Mouse (Mus musculus) limb, embryonic 13.5 days (tissue): ENCODE data around the gene Tmem232. TPM values are rescaled to one million over a fixed set of nuclear protein-coding genes. Genes with fewer than 3 reads are reported as not detected.

ENCODE experiments used
- ATAC-seq: fragments of 200-750 bp; cut with Nextera tagmentation; 2 replicates; pipeline ENCODE4 v1.8.0; 2017; ENCODE audit warnings: low read depth, moderate number of reproducible peaks, moderate TSS enrichment; ENCODE audit not compliant: low FRiP score
- H3K27ac ChIP-seq: fragments of 300-500 bp; sonication (generic); 2 replicates; pipeline ENCODE4 v1.5.1; 2015; ENCODE audit warnings: inconsistent platforms, mild to moderate bottlenecking, moderate library complexity
- H3K27me3 ChIP-seq: fragments of 300-500 bp; sonication (generic); 2 replicates; pipeline ENCODE4 v1.6.1; 2015; ENCODE audit warnings: mild to moderate bottlenecking, inconsistent platforms
- H3K36me3 ChIP-seq: fragments of 300-500 bp; sonication (generic); 2 replicates; pipeline ENCODE4 v1.6.1; 2015; ENCODE audit warnings: inconsistent platforms, mild to moderate bottlenecking, moderate library complexity
- H3K4me1 ChIP-seq: fragments of 300-500 bp; sonication (generic); 2 replicates; pipeline ENCODE4 v1.6.1; 2015; ENCODE audit warnings: inconsistent platforms
- H3K4me2 ChIP-seq: fragments of 300-500 bp; sonication (generic); replicated peaks from 2 replicates; pipeline ENCODE4 v1.6.1; 2015; ENCODE audit warnings: inconsistent platforms, mild to moderate bottlenecking, moderate library complexity
- H3K4me3 ChIP-seq: fragments of 300-500 bp; sonication (generic); 2 replicates; pipeline ENCODE4 v1.5.1; 2015; ENCODE audit warnings: moderate library complexity, mild to moderate bottlenecking, inconsistent platforms
- H3K9ac ChIP-seq: fragments of 300-500 bp; sonication (generic); 2 replicates; pipeline ENCODE4 v1.6.1; 2015; ENCODE audit warnings: mild to moderate bottlenecking, inconsistent platforms
- H3K9me3 ChIP-seq: fragments of 300-500 bp; sonication (generic); 2 replicates; pipeline ENCODE4 v1.6.1; 2016; ENCODE audit warnings: inconsistent platforms
- WGBS: fragments of 180-500 bp; shearing (Covaris S2); methylation state at CpG from one replicate; pipeline ENCODE4 v1.1.7; 2015; 5-methylcytosine and 5-hydroxymethylcytosine counted together
- polyA plus RNA-seq: library from polyadenylated mRNA; unstranded; fragments of >200 nt; fragmentation: Nextera tagmentation; extraction: Ambion mirVana; gene quantifications from 2 replicates; pipeline ENCODE4 v1.2.1, GENCODE M21; 2015

Gene Tmem232
- polyA plus RNA-seq: 0.13 and 0.17 TPM in 2 replicates

DNA sequence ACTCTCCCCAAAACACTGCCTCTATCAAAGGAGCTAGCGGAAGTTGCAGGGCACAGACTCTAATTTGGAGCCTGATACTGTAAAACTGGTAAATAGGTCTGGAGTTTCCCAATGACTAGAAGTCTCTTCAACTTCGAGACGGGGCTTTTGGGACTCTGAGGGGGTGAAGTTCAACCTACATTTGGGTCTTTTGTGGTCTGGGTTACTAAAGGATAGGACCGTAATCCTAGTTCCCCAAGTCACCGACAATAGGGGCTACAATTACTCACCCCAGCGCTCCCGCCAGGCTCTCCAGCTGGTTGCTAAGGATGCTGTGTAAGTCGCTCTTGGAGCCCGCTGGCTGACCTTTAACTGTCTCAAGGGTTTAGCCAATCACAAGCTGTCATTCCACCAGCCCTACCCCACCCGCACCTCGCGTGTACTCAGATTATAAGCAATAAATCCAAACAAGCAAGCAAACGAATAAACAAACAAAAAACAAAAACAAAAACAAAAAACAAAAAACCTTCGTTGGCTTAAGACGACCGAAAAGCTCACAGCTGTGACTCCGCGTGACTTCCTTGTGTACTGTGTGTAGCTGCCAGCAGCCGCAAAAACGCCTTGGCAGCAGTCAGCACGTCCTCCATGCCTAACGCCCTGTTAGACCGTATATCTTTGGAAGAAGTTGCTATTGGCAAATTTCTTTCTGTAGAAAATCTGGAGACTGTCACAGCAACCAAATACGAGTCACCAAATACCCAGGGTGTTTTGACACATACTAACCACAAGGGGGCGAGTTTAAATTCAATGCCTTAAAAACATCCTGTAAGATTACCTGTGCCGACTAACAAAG is at the start of gene Tmem232:
Gene Tmem232 (minus strand): TSS at position 342 of the 832 bp plus-strand sequence.
- Histone ChIP-seq H3K4me2 (peak within 1 kb of the TSS; percentile 66), H3K9me3 (no peaks in the 10 kb centered on the region), H3K36me3 (no peaks in the 10 kb centered on the region), H3K9ac (peak within 1 kb of the TSS; percentile 43; the same call in 1 of the 2 replicates), H3K27ac (no peak within 1 kb of the TSS), H3K27me3 (no peaks in the 10 kb centered on the region), H3K4me1 (no peaks in the 10 kb centered on the region), H3K4me3 (peak within 1 kb of the TSS; percentile 36)
- WGBS: 16% methylated on average over 26 of the region's 26 CpGs
- peak; percentile 79; the same call in 1 of the 2 replicates for ATAC-seq

DNA sequence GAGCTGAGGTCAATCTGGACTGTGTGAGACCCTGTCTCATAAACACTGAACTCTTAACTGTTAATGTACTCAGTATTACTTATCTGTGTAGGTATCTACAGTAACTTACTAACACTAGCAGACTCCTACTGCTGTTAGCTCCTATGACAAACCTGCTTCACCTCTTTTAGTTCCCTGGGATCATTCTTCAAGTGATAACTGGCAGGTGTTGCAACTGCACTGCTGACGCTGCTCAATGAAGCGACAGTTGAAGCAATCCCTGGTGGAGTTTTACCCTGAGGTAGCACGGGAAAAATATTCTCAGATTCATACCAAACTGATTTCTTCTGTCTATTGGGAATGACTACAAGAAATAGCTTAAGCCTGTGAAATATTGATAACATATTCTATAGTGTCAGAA is 46.3 kb upstream of the Tmem232 start:
- Histone ChIP-seq H3K27ac (no peak overlapping the region), H3K27me3 (no peaks in the 10 kb centered on the region), H3K9ac (no peak overlapping the region), H3K4me3 (no peak overlapping the region), H3K9me3 (no peaks in the 10 kb centered on the region), H3K36me3 (peaks cover 26% of the 10 kb centered on the region), H3K4me2 (no peak overlapping the region), H3K4me1 (0 out of 2 replicates have a peak, but pooled peaks cover 2% of the 10 kb centered on the region)
- no peak for ATAC-seq
- 90% methylated on average over 3 of the region's 3 CpGs for WGBS

DNA sequence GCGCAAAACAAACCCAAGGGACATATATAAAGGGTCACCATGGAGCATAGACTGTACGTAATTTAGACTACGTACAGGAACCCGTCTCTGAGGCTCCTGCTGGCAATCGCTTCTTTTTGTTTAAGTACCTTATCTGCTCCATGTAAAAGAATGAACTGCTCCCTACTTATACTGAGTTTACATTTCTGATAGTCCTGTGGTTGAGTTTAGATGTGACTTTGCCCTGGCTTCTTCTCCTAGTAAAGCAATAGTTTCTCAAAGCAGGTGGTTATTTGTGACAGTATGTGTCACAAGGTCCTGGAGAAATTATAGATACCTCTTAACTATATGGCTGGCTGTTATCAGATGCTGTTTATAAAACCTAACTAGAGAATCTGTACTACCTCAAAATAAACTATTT is 40.9 kb upstream of the Tmem232 start:
- Histone ChIP-seq H3K9me3 (no peaks in the 10 kb centered on the region), H3K9ac (no peak overlapping the region), H3K36me3 (peaks cover 38% of the 10 kb centered on the region), H3K27me3 (no peaks in the 10 kb centered on the region), H3K4me3 (no peak overlapping the region), H3K27ac (no peak overlapping the region), H3K4me2 (no peak overlapping the region), H3K4me1 (no peaks in the 10 kb centered on the region)
- no peak for ATAC-seq
- 90% methylated on average over 5 of the region's 5 CpGs for WGBS

DNA sequence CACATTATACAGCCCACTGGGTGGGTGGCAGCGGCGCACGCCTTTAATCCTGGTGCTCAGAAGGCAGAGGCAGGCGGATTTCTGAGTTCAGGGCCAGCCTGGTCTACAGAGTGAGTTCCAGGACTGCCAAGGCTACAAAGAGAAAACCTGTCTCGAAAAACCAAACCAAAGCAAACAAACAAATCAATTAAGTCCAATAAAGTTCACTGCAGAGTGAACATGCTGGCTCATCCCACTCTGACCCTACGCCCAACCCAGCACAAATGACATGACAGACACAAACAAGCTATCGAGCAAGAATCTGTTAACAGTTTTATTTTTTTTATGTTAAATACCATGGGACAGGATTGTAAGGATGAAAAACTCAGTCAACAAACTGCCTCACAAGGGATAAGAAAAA is 39.2 kb upstream of the Tmem232 start:
- H3K27ac ChIP-seq: no peak overlapping the region
- no peak overlapping the region for H3K4me3 ChIP-seq
- no peak overlapping the region for H3K4me2 ChIP-seq
- ATAC-seq: no peak
- no peaks in the 10 kb centered on the region for H3K27me3 ChIP-seq
- H3K36me3 ChIP-seq: peaks cover 37% of the 10 kb centered on the region
- WGBS: 95% methylated on average over 7 of the region's 7 CpGs
- H3K4me1 ChIP-seq: 0 out of 2 replicates have a peak, but pooled peaks cover 4% of the 10 kb centered on the region
- no peak overlapping the region for H3K9ac ChIP-seq
- H3K9me3 ChIP-seq: no peaks in the 10 kb centered on the region

DNA sequence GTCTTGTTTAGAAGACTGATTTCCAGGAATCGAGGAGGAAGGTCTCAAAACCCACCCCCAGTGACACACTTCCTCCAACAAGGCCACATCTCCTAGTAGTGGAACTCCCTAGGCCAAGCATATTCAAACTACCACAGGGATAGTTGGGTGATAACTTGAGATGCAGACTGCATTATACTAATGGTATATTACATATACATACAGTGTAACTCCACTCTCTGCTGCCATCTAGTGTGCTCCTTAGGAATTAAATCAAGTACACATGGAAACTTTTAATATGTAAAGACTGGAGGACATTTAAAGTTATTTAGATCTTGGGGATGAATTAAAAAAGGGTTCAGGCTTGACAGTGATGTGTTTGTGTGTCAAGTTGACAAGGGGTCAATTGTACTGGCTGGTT is 34.8 kb upstream of the Tmem232 start:
- no peak overlapping the region for H3K4me3 ChIP-seq
- no peaks in the 10 kb centered on the region for H3K27me3 ChIP-seq
- WGBS: 34% methylated on average over 1 of the region's 1 CpGs
- no peaks in the 10 kb centered on the region for H3K9me3 ChIP-seq
- peaks cover 16% of the 10 kb centered on the region for H3K36me3 ChIP-seq
- no peak for ATAC-seq
- no peak overlapping the region for H3K9ac ChIP-seq
- H3K4me2 ChIP-seq: no peak overlapping the region
- 0 out of 2 replicates have a peak, but pooled peaks cover 5% of the 10 kb centered on the region for H3K4me1 ChIP-seq
- H3K27ac ChIP-seq: no peak overlapping the region; the same call in 1 of the 2 replicates

DNA sequence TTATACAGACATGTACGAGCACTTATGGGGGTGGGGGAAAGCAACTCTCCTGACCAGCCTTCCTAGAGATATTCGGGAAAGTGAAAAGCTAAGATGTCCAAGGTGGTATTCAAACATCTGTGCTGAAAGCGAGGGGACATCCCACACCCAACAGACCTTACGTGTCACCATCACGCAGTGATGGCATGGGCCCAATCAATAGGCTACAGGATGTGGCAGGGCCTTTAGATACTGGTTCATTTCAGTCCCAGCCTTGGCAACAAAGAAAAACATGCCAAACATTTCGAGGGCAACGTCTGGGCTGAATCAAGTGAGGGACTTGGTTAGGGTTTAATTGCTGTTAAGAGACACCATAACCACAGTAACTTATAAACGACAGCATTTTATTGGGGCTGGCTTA is 34.3 kb upstream of the Tmem232 start:
- Histone ChIP-seq H3K4me1 (0 out of 2 replicates have a peak, but pooled peaks cover 5% of the 10 kb centered on the region), H3K4me3 (no peak overlapping the region), H3K27ac (no peak overlapping the region; the same call in 1 of the 2 replicates), H3K27me3 (no peaks in the 10 kb centered on the region), H3K4me2 (no peak overlapping the region), H3K36me3 (peaks cover 13% of the 10 kb centered on the region), H3K9me3 (no peaks in the 10 kb centered on the region), H3K9ac (no peak overlapping the region)
- WGBS: 60% methylated on average over 8 of the region's 8 CpGs
- no peak for ATAC-seq

DNA sequence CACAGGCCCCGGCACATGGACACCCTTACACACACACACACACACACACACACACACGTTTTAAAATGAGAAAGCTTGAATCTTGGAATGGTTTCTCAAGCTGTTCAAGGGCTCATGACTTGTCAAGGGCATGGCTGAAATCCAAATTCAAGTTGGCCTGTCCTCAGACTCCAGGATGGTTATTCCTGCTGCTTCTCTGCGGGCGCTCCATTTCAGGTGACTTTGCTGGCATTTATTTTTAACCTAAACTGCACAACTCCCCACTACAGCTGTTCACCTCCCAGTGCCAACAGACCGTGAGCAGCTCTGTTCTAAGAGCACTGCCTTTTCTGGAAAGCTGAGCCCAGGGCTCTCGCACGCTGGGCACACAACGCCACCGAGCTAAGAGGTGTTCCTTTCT is 31.3 kb upstream of the Tmem232 start:
- Histone ChIP-seq H3K9ac (no peak overlapping the region), H3K4me1 (0 out of 2 replicates have a peak, but pooled peaks cover 5% of the 10 kb centered on the region), H3K36me3 (no peaks in the 10 kb centered on the region), H3K4me3 (no peak overlapping the region), H3K27ac (no peak overlapping the region), H3K9me3 (no peaks in the 10 kb centered on the region), H3K27me3 (no peaks in the 10 kb centered on the region), H3K4me2 (no peak overlapping the region)
- 83% methylated on average over 9 of the region's 9 CpGs for WGBS
- ATAC-seq: no peak

DNA sequence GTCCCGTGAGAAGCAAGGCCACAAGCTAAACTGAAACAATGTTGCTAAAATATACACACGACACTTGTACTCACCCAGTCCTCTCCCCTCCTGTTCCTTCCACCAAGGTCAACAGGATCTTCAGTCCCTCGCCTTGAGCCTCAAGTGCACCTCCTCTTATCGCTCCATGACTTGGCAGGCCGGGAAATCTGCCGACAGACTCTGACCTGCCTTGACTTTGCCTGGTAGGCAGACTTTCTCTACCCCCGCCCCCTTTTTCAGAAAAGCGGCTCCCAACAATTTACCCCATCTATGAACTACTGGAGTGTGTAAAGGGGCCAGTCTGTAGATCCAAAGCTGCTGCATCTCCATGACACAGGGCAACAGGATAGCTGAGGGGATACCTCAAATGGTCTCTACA is 30.9 kb upstream of the Tmem232 start:
- no peak for ATAC-seq
- no peak overlapping the region for H3K4me2 ChIP-seq
- 91% methylated on average over 8 of the region's 8 CpGs for WGBS
- H3K4me1 ChIP-seq: 0 out of 2 replicates have a peak, but pooled peaks cover 5% of the 10 kb centered on the region
- no peak overlapping the region for H3K27ac ChIP-seq
- no peaks in the 10 kb centered on the region for H3K27me3 ChIP-seq
- H3K4me3 ChIP-seq: no peak overlapping the region
- H3K9ac ChIP-seq: no peak overlapping the region
- H3K9me3 ChIP-seq: no peaks in the 10 kb centered on the region
- no peaks in the 10 kb centered on the region for H3K36me3 ChIP-seq

DNA sequence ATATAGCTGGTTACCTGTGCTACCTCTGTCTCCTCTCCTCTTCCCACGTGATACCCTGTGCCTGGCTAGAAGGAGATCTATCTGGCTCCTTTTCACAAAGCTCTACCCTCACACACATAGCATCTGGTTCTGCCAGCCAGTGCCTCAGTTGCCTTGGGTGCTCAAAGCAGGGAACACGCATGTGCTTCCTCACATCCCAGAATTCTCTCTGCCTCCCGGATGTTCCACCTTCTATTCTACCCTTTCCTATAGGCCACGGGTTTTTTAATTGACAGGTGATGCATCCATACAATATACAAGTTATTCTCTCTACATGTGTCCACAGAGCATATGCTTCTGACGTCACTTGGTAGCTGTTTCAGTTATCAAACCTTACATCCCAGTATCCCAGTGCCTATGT is 23.6 kb upstream of the Tmem232 start:
- WGBS: 66% methylated on average over 5 of the region's 5 CpGs
- Histone ChIP-seq H3K4me1 (no peaks in the 10 kb centered on the region), H3K27ac (no peak overlapping the region), H3K9ac (no peak overlapping the region), H3K9me3 (no peaks in the 10 kb centered on the region), H3K4me3 (no peak overlapping the region), H3K36me3 (no peaks in the 10 kb centered on the region), H3K4me2 (no peak overlapping the region), H3K27me3 (no peaks in the 10 kb centered on the region)
- ATAC-seq: no peak

DNA sequence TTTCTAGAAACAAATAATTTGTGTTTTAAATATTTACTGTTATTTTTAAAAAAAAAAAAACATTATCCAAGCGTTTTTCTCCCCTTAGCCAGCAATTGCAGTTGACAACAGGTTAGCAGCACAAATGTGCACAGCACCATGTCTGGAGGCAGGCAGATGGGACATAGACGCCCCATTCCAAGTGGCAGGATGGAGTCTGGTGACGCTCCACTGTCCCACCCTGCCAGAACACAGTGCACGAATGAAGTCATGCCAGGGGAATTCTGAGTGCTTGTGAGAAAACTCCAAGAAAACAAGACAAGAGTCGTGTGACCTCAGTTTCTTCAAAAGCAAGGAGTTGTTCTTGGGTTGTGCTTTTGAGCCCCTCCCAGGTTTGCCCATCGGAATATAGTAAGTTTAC is 22.8 kb upstream of the Tmem232 start:
- no peak for ATAC-seq
- Histone ChIP-seq H3K9ac (no peak overlapping the region), H3K4me1 (no peaks in the 10 kb centered on the region), H3K36me3 (no peaks in the 10 kb centered on the region), H3K9me3 (no peaks in the 10 kb centered on the region), H3K27ac (no peak overlapping the region), H3K4me3 (no peak overlapping the region), H3K27me3 (no peaks in the 10 kb centered on the region), H3K4me2 (no peak overlapping the region)
- whole genome bisulfite sequencing: 57% methylated on average over 6 of the region's 6 CpGs

DNA sequence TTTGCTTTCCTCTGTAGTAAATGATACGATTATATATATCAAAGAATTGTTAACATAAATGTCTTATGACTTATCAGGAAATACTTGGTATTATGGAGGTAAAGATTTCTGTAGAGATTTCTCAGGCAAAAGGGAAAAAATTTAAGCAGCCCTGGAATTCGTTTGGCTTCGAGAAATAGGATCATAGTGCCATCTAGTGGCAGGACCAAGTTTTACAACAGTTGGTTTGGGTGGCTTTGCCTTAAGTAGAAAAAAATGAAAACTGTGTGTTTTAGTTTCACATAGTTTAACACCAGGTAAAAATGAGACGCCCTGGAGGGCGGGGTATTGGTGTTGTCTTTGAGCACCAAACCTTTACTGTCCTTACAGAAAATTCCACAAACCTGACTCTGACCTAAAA is 22.2 kb upstream of the Tmem232 start:
- Histone ChIP-seq H3K9ac (no peak overlapping the region), H3K4me1 (no peaks in the 10 kb centered on the region), H3K4me2 (no peak overlapping the region), H3K9me3 (no peaks in the 10 kb centered on the region), H3K27me3 (no peaks in the 10 kb centered on the region), H3K4me3 (no peak overlapping the region), H3K27ac (no peak overlapping the region), H3K36me3 (no peaks in the 10 kb centered on the region)
- ATAC-seq: peak; percentile 16; the same call in 1 of the 2 replicates
- 3% methylated on average over 5 of the region's 5 CpGs for WGBS

DNA sequence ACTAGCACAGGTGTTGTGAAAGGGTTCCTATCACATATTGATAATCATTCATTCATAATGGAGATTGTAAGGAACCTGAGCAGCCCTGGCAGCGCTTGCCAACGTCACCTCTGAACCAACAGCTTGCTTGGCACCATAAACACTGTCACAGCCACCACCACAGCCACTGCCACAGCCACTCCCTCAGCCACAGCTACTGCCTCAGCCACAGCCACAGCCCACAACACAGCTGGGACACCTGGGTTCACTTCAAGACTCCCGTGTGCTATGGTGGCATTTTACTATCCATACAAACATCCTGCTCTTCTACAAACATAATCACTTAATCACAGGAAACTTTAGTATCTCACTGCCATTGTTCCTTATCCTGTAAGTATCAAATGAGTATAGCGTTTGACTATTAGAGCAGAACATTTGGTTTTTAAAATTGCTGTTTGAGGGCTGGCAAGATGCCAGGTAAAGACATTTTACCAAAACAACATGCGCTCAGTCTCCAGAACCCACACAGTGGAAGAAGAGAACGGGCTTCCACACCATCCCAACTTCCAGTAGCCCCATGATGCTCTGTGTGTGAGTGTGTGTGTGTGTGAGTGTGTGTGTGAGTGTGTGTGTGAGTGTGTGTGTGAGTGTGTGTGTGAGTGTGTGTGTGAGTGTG is 20.9 kb upstream of the Tmem232 start:
- ATAC-seq: no peak
- Histone ChIP-seq H3K4me2 (no peak overlapping the region), H3K4me1 (no peaks in the 10 kb centered on the region), H3K27ac (no peak overlapping the region), H3K4me3 (no peak overlapping the region), H3K36me3 (no peaks in the 10 kb centered on the region), H3K9me3 (no peaks in the 10 kb centered on the region), H3K27me3 (no peaks in the 10 kb centered on the region), H3K9ac (no peak overlapping the region)
- WGBS: 48% methylated on average over 6 of the region's 6 CpGs
